Mouse (Mus musculus) testis, adult 2 months (tissue): ENCODE measurements around the gene Pold2. TPM values are rescaled to one million over a fixed set of nuclear protein-coding genes. Genes with fewer than 3 reads are reported as not detected.

Experiments used
- H3K27ac ChIP-seq: fragments of 200-500 bp; 2 replicates; pipeline ENCODE4 v1.5.1; 2012; ENCODE audit warnings: low read depth, low read length; ENCODE audit not compliant: control insufficient read depth, insufficient read depth
- H3K27me3 ChIP-seq: fragments of 200-500 bp; 2 replicates; pipeline ENCODE4 v1.6.1; 2012; ENCODE audit warnings: mild to moderate bottlenecking, low read length, moderate library complexity; ENCODE audit not compliant: control insufficient read depth, insufficient read depth
- H3K36me3 ChIP-seq: fragments of 200-500 bp; 2 replicates; pipeline ENCODE4 v1.6.1; 2012; ENCODE audit warnings: mild to moderate bottlenecking, low read length; ENCODE audit not compliant: control insufficient read depth, insufficient read depth
- H3K4me1 ChIP-seq: fragments of 200-500 bp; 2 replicates; pipeline ENCODE4 v1.6.1; 2012; ENCODE audit warnings: low read length; ENCODE audit not compliant: control insufficient read depth, insufficient read depth
- H3K4me3 ChIP-seq: fragments of 200-500 bp; 2 replicates; pipeline ENCODE4 v1.5.1; 2012; ENCODE audit warnings: low read depth, mild to moderate bottlenecking, low read length, moderate library complexity, mixed read lengths; ENCODE audit not compliant: control insufficient read depth
- CTCF ChIP-seq: fragments of 200-500 bp; IDR thresholded peaks from 2 replicates; pipeline ENCODE4 v1.5.1; 2012; ENCODE audit warnings: low read depth, mild to moderate bottlenecking, inconsistent platforms, low read length, moderate library complexity; ENCODE audit not compliant: control insufficient read depth, insufficient read depth, insufficient replicate concordance
- POLR2A ChIP-seq: fragments of 200-500 bp; IDR thresholded peaks from 2 replicates; pipeline ENCODE4 v1.6.1; 2012; ENCODE audit warnings: low read depth, mild to moderate bottlenecking, inconsistent platforms, low read length, moderate library complexity; ENCODE audit not compliant: control insufficient read depth
- polyA plus RNA-seq: library from polyadenylated mRNA; depleted of rRNA; stranded (reverse); fragments of >200 nt; gene quantifications from 2 replicates; pipeline ENCODE4 v1.2.3, GENCODE M21; 2012

Pold2 gene
- polyA plus RNA-seq, 1 experiment = 88.8 TPM

DNA sequence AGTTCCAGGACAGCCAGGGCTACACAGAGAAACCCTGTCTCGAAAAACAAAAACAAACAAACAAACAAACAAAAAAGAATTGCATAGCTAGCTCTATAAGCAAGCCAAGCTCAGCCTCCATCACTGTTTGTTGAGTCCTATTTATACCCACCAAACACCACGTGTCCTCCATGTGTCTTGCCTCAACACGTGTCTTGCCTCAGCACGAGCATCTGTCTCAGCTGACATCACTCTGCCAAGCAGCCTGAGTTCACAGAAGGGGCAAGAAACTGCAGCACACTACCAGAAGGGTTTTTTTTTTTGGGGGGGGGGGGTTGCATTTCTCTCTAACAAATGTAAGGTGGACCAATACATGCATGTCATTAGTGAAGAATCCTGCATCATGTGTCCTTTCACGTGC is 27.6 kb downstream of the Pold2 start:
- TF ChIP-seq CTCF = no peak
- TF ChIP-seq POLR2A = no peak
- no peak overlapping the region for H3K27ac ChIP-seq
- H3K36me3 ChIP-seq = no peaks in the 10 kb centered on the region
- no peaks in the 10 kb centered on the region for H3K27me3 ChIP-seq
- H3K4me1 ChIP-seq = no peaks in the 10 kb centered on the region; the same call in none of the 2 replicates
- H3K4me3 ChIP-seq = no peak overlapping the region

DNA sequence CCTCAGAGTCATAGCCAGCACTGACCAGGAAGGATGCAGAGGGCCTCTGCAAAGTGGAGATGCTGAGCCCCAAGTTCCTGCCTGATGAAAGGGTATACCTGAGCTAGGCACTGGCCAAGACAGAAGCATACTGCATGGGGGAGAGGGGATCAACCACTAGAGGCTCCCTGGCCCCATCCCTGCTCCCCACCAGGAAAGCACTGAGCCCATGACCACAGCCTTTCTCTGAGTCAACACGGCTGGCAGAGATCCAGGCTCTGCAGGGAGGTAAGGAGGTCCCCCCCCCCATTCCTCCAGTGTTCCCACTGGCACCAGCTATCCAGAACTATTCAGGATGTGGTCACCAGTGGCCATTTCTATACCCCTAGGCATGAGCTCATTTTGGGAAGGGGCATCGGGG is 28.8 kb downstream of the Pold2 start:
- TF ChIP-seq POLR2A (no peak), CTCF (no peak)
- Histone ChIP-seq H3K27ac (no peak overlapping the region), H3K4me1 (no peaks in the 10 kb centered on the region; the same call in none of the 2 replicates), H3K36me3 (no peaks in the 10 kb centered on the region), H3K4me3 (no peak overlapping the region), H3K27me3 (no peaks in the 10 kb centered on the region)

DNA sequence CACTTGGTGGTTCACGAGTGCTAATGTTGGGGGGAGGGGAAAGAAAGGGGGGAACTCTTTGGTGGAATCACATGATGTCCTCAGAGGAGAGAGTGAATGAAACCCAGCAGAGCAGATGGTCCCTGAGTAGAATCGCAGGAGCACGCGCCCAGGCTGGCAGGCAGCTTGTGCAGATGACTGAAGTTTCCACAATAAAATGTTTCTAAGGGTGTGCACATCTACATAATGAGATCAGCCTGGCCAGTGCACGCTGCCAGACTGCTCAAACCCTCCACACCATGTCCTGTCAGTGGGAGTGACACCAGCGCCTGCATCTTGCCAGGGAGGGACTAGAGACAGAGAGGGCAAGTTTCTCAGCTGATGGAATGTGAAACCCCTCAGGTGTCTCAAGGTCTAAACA is 29.4 kb downstream of the Pold2 start:
- no peak for TF ChIP-seq CTCF
- TF ChIP-seq POLR2A = no peak

DNA sequence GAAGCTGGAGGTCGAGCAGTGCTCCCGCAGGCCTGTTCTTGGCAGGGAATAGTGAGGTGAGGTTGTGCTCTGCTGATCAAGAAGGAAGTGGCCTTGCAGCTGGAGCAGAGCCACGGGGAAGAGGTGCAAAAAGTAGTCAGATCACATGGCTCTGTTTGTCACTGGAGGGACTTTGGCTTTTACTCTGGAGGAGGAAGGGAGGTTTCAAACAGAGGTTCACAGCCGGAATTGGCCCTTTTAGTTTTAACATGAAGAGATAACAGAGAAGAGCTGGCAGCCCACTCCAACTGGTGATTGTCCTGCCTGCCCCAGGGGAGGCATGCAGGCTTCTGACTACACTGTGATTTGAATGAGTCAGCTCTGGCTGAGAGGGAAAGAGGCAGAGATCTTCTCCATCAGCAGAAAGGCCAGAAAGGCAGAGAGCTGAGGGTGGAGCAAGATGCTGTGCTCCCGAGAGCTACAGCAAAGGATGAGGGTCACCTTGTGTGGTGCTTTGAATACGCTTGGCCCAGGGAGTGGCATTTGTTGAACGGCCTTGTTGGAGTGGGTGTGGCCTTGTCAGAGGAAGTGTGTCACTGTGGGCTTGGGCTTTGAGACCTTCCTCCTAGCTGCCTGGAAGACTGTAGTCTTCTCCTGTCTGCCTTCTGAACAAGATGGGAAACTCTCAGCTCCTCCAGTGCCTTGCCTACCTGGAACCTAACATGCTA is 31.3 kb downstream of the Pold2 start:
- no peak overlapping the region for H3K27ac ChIP-seq
- no peak for TF ChIP-seq CTCF
- TF ChIP-seq POLR2A = no peak
- no peaks in the 10 kb centered on the region for H3K36me3 ChIP-seq
- no peak overlapping the region for H3K4me3 ChIP-seq
- no peaks in the 10 kb centered on the region; the same call in 1 of the 2 replicates for H3K4me1 ChIP-seq
- no peaks in the 10 kb centered on the region for H3K27me3 ChIP-seq

More for the DNA sequence above, 29.4 kb downstream of the Pold2 start:
- H3K4me1 ChIP-seq = no peaks in the 10 kb centered on the region; the same call in none of the 2 replicates
- H3K4me3 ChIP-seq = no peak overlapping the region
- no peaks in the 10 kb centered on the region for H3K27me3 ChIP-seq
- no peak overlapping the region for H3K27ac ChIP-seq
- H3K36me3 ChIP-seq = no peaks in the 10 kb centered on the region

DNA sequence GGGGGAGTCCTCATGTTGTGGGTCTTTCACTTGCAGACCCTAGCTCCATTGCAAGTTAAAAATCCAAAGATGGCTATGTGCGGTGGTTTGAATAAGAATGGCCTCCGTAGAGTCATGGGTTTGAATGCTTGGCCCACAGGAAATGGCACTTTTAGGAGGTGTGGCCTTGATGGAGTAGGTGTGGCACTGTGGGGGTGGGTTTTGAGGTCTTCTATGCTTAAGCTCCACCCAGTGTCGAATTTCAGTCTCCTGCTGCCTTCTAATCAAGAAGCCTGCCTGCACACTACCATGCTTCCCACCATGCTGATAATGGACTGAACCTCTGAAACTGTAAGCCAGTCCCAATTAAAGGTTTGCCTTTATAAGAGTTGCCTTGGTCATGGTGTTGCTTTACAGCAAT is 35.0 kb downstream of the Pold2 start:
- H3K4me1 ChIP-seq = peaks cover 2% of the 10 kb centered on the region
- no peak for TF ChIP-seq CTCF
- TF ChIP-seq POLR2A = no peak
- H3K27ac ChIP-seq = no peak overlapping the region
- no peaks in the 10 kb centered on the region for H3K36me3 ChIP-seq
- no peaks in the 10 kb centered on the region for H3K27me3 ChIP-seq
- H3K4me3 ChIP-seq = no peak overlapping the region

DNA sequence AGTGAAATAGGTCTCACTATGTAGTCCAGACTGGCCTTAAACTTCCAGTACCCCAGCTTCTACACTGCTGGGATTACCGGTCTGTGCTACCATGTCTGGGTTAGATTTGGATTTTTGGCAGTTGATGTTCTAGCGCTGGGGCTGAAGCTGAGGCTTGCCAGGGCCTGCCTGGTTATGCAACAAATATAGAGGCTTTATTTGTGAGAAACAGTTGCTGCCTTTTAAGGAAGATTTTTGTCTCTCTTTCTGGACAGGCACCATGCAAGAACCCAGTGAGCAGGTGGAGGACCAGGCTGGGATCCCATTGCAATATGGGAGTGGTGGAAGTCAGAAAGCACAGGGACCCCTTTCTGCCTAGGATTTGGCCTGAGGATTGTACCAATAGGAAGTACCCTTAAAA is 36.3 kb downstream of the Pold2 start:
- H3K36me3 ChIP-seq = no peaks in the 10 kb centered on the region
- TF ChIP-seq POLR2A (no peak), CTCF (no peak)
- no peaks in the 10 kb centered on the region for H3K27me3 ChIP-seq
- H3K4me1 ChIP-seq = peaks cover 7% of the 10 kb centered on the region
- H3K27ac ChIP-seq = no peak overlapping the region
- no peak overlapping the region for H3K4me3 ChIP-seq

DNA sequence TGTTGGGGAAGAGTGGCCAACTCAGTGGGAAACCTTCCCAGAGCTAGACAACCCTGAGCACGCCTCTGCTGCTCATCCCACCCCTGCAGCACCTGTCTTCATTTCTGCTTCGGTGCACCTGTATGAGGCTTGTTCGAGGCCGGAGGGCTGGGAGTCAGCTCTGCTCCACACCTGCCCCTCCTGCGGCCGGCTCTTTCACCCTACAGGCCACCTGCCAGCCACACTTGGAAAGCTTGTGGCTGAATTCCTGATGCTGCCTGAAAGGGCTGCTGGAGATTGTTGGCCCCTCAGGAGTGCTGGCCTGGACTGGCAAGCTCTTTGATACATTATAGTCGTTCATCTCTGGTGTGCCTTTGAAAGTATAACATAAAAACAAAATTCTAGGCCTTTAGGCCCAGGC is 37.7 kb downstream of the Pold2 start:
- no peaks in the 10 kb centered on the region for H3K36me3 ChIP-seq
- H3K27me3 ChIP-seq = no peaks in the 10 kb centered on the region
- TF ChIP-seq POLR2A = no peak
- no peak for TF ChIP-seq CTCF
- H3K27ac ChIP-seq = peak overlapping the region; percentile 25; the same call in 1 of the 2 replicates
- no peak overlapping the region for H3K4me3 ChIP-seq
- peaks cover 7% of the 10 kb centered on the region for H3K4me1 ChIP-seq
